Mouse (Mus musculus) gonadal fat pad, adult 2 months (tissue): ENCODE results near the gene Bbs12. TPM values are rescaled to one million over a fixed set of nuclear protein-coding genes. Genes with fewer than 3 reads are reported as not detected.

Experiments used
- polyA plus RNA-seq: library from polyadenylated mRNA; depleted of rRNA; stranded (reverse); fragments of >200 nt; gene quantifications from 2 replicates; pipeline ENCODE4 v1.2.3, GENCODE M21; 2012; rRNA removed

Bbs12 gene
- polyA plus RNA-seq, 1 experiment = 1.9 TPM

Other genes starting within 250 kb of the Bbs12 start
- gene Adad1, start 249.0 kb upstream of the Bbs12 start, polyA plus RNA-seq = 0.68 and 1.2 TPM in 2 replicates
- gene Il2, start 186.6 kb upstream of the Bbs12 start, polyA plus RNA-seq = not detected in 2 replicates
- not detected in 2 replicates for gene Il21, start 79.9 kb upstream of the Bbs12 start, polyA plus RNA-seq
- 1.4 and 2.8 TPM in 2 replicates for gene Cetn4, start 154 bp downstream of the Bbs12 start, polyA plus RNA-seq
- 5.2 and 9.8 TPM in 2 replicates for gene Fgf2, start 35.8 kb downstream of the Bbs12 start, polyA plus RNA-seq
- gene Spata5, start 107.3 kb downstream of the Bbs12 start, polyA plus RNA-seq = 2.9 and 3.9 TPM in 2 replicates
- 18.1 and 18.7 TPM in 2 replicates for gene Nudt6, start 107.7 kb downstream of the Bbs12 start, polyA plus RNA-seq